Mouse (Mus musculus) kidney, embryonic 16.5 days (tissue): ENCODE results near the gene Setd6. TPM values are rescaled to one million over a fixed set of nuclear protein-coding genes. Genes with fewer than 3 reads are reported as not detected.

ENCODE experiments used
- ATAC-seq: fragments of 200-750 bp; cut with Nextera tagmentation; 2 replicates; pipeline ENCODE4 v1.8.0; 2017; ENCODE audit warnings: moderate TSS enrichment; ENCODE audit not compliant: low FRiP score, low TSS enrichment
- H3K27ac ChIP-seq: fragments of 300-500 bp; sonication (generic); 2 replicates; pipeline ENCODE4 v1.5.1; 2014; ENCODE audit warnings: low read length
- H3K27me3 ChIP-seq: fragments of 300-500 bp; sonication (generic); 2 replicates; pipeline ENCODE4 v1.6.1; 2014; ENCODE audit warnings: low read length, control low read depth, mixed read lengths; ENCODE audit not compliant: insufficient read depth
- H3K36me3 ChIP-seq: fragments of 300-500 bp; sonication (generic); 2 replicates; pipeline ENCODE4 v1.6.1; 2014; ENCODE audit warnings: low read length, control low read depth, mixed read lengths; ENCODE audit not compliant: insufficient read depth
- H3K4me1 ChIP-seq: fragments of 300-500 bp; sonication (generic); 2 replicates; pipeline ENCODE4 v1.6.1; 2014; ENCODE audit warnings: low read length, control low read depth, mixed read lengths; ENCODE audit not compliant: insufficient read depth
- H3K4me2 ChIP-seq: fragments of 300-500 bp; sonication (generic); replicated peaks from 2 replicates; pipeline ENCODE4 v1.6.1; 2014; ENCODE audit warnings: low read depth, low read length
- H3K4me3 ChIP-seq: fragments of 300-500 bp; sonication (generic); 2 replicates; pipeline ENCODE4 v1.5.1; 2014; ENCODE audit warnings: mild to moderate bottlenecking, low read length
- H3K9ac ChIP-seq: fragments of 300-500 bp; sonication (generic); replicated peaks from 2 replicates; pipeline ENCODE4 v1.6.1; 2014; ENCODE audit warnings: low read length
- H3K9me3 ChIP-seq: fragments of 300-500 bp; sonication (generic); 2 replicates; pipeline ENCODE4 v1.6.1; 2016; ENCODE audit warnings: low read length, control low read depth
- WGBS: fragments of 180-500 bp; shearing (Covaris S2); extraction: QIAGEN DNeasy Blood & Tissue Kit; methylation state at CpG from one replicate; pipeline ENCODE4 v1.1.7; 2014; 5-methylcytosine and 5-hydroxymethylcytosine counted together
- microRNA-seq: library from miRNA; unstranded; fragments of <30 nt; microRNA quantifications from one replicate; pipeline ENCODE4, GENCODE M21; 2016
- polyA plus RNA-seq: library from polyadenylated mRNA; unstranded; fragments of >200 nt; fragmentation: Nextera tagmentation; extraction: Ambion mirVana; gene quantifications from 2 replicates; pipeline ENCODE4 v1.2.1, GENCODE M21; 2015

The Setd6 gene
- polyA plus RNA-seq, 1 experiment from 2014 or later: 21.3 TPM

DNA sequence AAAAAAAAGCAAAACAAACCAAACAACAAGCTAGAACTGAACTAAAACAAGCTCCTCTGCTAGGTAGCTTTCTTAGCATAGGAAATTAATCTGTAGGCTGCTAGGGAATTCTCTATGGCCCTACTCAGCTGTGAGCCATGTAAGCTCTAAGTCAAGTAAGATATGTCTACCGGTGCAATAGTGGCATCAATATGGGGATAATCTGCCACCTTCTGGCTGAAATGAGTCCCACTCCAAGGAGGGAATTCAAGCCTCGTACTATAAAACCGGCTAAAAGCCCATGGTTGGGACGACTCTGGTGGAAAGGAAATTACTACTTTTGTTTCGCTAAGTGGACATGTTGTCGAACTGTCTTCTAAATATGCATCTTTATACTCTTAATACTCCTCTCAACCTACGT lies 22.9 kb downstream of the Setd6 start:
- WGBS: 75% methylated on average over 7 of the region's 7 CpGs
- Histone ChIP-seq H3K9me3 (no peaks in the 10 kb centered on the region), H3K36me3 (peaks cover 81% of the 10 kb centered on the region)

DNA sequence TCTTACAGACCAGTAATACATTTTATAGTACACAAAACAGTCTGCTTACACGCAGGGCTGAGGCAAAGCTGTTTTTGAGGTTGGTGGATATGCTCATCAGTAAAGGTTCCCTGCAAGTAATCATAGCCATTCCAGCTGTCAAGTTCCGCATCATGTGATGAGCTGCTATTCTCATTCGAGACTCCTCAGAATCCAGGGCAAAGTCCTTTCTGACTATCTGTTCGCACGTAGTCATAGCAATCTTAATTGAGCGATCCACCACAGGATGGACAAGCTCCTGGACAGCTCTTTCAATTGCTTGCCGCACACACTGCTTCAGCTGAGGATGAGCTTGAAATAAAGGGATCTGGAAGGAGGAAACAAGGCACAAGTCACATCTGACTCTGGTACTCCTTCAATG lies 26.1 kb downstream of the Setd6 start:
- H3K9ac ChIP-seq: no peak overlapping the region
- WGBS: 90% methylated on average over 7 of the region's 7 CpGs
- H3K4me2 ChIP-seq: no peak overlapping the region
- no peak for ATAC-seq
- H3K9me3 ChIP-seq: no peaks in the 10 kb centered on the region
- H3K4me1 ChIP-seq: no peaks in the 10 kb centered on the region
- H3K27ac ChIP-seq: no peak overlapping the region
- H3K36me3 ChIP-seq: peaks cover 87% of the 10 kb centered on the region
- no peaks in the 10 kb centered on the region for H3K27me3 ChIP-seq
- H3K4me3 ChIP-seq: no peak overlapping the region

More for the DNA sequence above, 22.9 kb downstream of the Setd6 start:
- Histone ChIP-seq H3K9ac (no peak overlapping the region), H3K27ac (no peak overlapping the region), H3K4me2 (no peak overlapping the region), H3K4me1 (no peaks in the 10 kb centered on the region), H3K4me3 (no peak overlapping the region), H3K27me3 (no peaks in the 10 kb centered on the region)
- no peak for ATAC-seq

DNA sequence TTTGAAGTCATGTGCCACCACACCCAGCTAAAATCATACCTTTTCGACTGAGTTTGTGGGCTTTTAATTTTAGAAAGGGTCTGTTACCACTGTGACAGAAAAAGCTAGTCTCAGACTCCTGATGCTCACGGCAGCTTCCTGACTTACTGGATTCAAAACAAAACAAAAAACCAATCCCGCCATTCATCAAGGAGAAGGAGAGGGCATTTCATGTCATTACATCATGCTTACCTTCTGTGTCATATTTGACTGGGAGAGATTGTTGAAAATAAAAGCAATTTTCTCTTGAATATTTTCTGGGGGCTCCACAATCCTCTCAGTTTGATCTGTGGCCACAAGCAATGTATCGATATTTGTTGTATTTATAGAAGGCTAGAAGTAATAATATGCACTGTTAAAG lies 32.3 kb downstream of the Setd6 start:
- no peak for ATAC-seq
- Histone ChIP-seq H3K4me3 (no peak overlapping the region), H3K36me3 (peaks cover 74% of the 10 kb centered on the region), H3K9ac (no peak overlapping the region), H3K4me1 (no peaks in the 10 kb centered on the region), H3K27ac (no peak overlapping the region), H3K27me3 (no peaks in the 10 kb centered on the region), H3K9me3 (no peaks in the 10 kb centered on the region), H3K4me2 (no peak overlapping the region)
- 88% methylated on average over 4 of the region's 4 CpGs for WGBS

DNA sequence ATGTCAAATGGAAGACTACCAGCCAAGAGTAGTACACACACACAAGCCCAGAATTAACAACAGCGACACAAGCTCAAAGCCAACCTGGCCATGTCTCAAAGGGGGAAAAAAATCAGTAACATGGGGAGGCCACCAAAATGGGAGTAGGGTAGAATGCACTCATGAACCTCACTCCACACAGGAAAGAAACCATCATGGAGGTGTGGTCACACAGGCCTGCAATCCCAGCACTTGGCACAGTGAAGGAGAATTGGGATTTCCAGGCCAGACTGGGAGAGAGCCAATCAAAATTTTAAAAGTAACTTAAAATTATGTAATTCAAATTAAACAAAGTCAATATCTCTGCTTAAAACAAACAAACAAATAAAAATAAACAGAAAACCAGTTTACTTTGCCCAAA lies 36.2 kb downstream of the Setd6 start:
- no peak for ATAC-seq
- 100% methylated on average over 1 of the region's 1 CpGs for WGBS
- no peak overlapping the region for H3K27ac ChIP-seq

DNA sequence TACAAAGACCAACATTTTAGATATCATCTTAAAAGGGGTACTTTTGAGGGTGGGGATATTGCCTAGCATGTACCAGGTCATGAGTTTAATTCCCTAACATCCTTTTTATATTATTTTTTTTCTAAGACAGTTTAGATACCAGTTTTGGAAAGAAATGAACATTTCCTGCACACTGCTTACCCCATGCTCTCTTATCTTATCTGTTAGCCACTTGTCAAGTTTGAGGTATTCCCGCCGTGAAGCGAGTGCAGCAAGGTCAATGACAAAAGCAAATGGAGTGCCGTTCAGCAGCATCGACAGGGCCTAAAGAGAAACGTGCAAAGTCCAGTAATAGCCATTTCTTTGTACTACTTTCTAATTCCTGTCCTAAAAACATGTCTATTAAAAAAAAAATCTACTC lies 44.6 kb downstream of the Setd6 start:
- Histone ChIP-seq H3K4me2 (no peak overlapping the region), H3K27me3 (no peaks in the 10 kb centered on the region), H3K36me3 (peaks cover 60% of the 10 kb centered on the region), H3K4me1 (no peaks in the 10 kb centered on the region), H3K9me3 (no peaks in the 10 kb centered on the region), H3K27ac (no peak overlapping the region), H3K9ac (no peak overlapping the region), H3K4me3 (no peak overlapping the region)
- ATAC-seq: no peak
- 91% methylated on average over 6 of the region's 6 CpGs for WGBS

More for the DNA sequence above, 36.2 kb downstream of the Setd6 start:
- Histone ChIP-seq H3K27me3 (no peaks in the 10 kb centered on the region), H3K9me3 (no peaks in the 10 kb centered on the region), H3K4me1 (no peaks in the 10 kb centered on the region), H3K36me3 (peaks cover 63% of the 10 kb centered on the region), H3K9ac (no peak overlapping the region), H3K4me3 (no peak overlapping the region), H3K4me2 (no peak overlapping the region)

DNA sequence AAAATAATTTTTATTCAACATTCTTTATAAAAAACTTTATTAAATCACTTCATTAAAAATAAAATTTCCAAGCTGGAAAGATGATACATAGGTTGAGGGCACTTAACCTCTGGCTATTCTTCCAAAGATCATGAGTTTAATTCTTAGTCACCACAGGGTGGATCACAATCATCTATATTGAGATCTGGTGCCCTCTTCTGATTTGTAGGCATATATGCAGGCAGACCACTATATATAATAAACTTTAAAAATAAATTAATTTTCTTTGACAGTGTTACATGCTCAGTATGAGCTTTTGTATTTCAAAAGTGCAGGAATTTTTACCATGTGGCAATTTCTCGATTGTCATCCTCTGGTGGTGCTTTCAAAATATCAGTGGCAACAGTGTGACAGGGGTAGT lies 48.5 kb downstream of the Setd6 start:
- ATAC-seq: no peak
- Histone ChIP-seq H3K9me3 (no peaks in the 10 kb centered on the region), H3K4me2 (no peak overlapping the region), H3K4me3 (no peak overlapping the region), H3K9ac (no peak overlapping the region), H3K27ac (no peak overlapping the region), H3K27me3 (no peaks in the 10 kb centered on the region), H3K36me3 (peaks cover 66% of the 10 kb centered on the region), H3K4me1 (no peaks in the 10 kb centered on the region)
- WGBS: 92% methylated on average over 1 of the region's 1 CpGs

Small RNAs within 50 kb of the gene (microRNA-seq; reads per million reads assigned to microRNA genes)
- not detected for gene Mir7073

Other genes starting within 250 kb of the Setd6 start
- 8.0 and 8.7 TPM in 2 replicates for gene Csnk2a2, start 225.8 kb upstream of the Setd6 start, polyA plus RNA-seq
- 1.2 TPM in 2 replicates for gene Ccdc113, start 181.8 kb upstream of the Setd6 start, polyA plus RNA-seq
- gene Prss54, start 139.5 kb upstream of the Setd6 start, polyA plus RNA-seq: not detected in 2 replicates
- 20.8 and 21.6 TPM in 2 replicates for gene Gins3, start 82.4 kb upstream of the Setd6 start, polyA plus RNA-seq
- 20.1 and 23.7 TPM in 2 replicates for gene Ndrg4, start 38.9 kb upstream of the Setd6 start, polyA plus RNA-seq
- gene Cnot1, start 91.6 kb downstream of the Setd6 start, polyA plus RNA-seq: 76.6 and 89.6 TPM in 2 replicates
- gene Sap18b, start 109.5 kb downstream of the Setd6 start, polyA plus RNA-seq: 303 and 308 TPM in 2 replicates
- 19.2 and 19.7 TPM in 2 replicates for gene Slc38a7, start 137.7 kb downstream of the Setd6 start, polyA plus RNA-seq
- 286 and 293 TPM in 2 replicates for gene Got2, start 172.7 kb downstream of the Setd6 start, polyA plus RNA-seq